Mouse (Mus musculus): ENCODE data around the gene Nabp2.

- no peak for TF ChIP-seq GATA1 (IDR thresholded peaks at IDR 0.05; ENCODE audit: low read length)
- TF ChIP-seq TAL1 (IDR thresholded peaks at IDR 0.05; ENCODE audit: low read length), result no peak
These were observed 2.4 kb downstream of the Nabp2 start for GRCm38 (mm10) chr10:128408591-128409535.

Measured in erythroblast, embryonic 14.5 days (primary cell).